Mouse (Mus musculus) left cerebral cortex, postnatal 25 days (tissue): ENCODE results near the gene Wfikkn2. TPM values are rescaled to one million over a fixed set of nuclear protein-coding genes. Genes with fewer than 3 reads are reported as not detected.
A peak's percentile ranks its signal among the peaks of the same experiment; 100 is the strongest.

Experiments used
- DNase-seq, 2 experiments: peaks; one replicate each; pipeline ENCODE4 v3.0.0; 2022; ENCODE audit warnings: low spot score in 2 of 2, mixed read lengths in 1 of 2
- intact Hi-C: fragments of 180-260 bp; cut with DNase I; formaldehyde crosslinking; loops from one replicate; pipeline ENCODE4 v1.15.1; 2025
- total RNA-seq, 2 experiments: library from RNA; stranded (reverse); gene quantifications; 2 replicates each; pipeline ENCODE4 v1.2.3; 2021

The Wfikkn2 gene
- total RNA-seq: 1 to 10 TPM; 1.6 to 2.3 TPM

GRCm38 (mm10) chr11:94245955-94246788 lies at the start of gene Wfikkn2:
Gene Wfikkn2 (minus strand): TSS chr11:94246005.
- DNase-seq: peak in 1 of 2 experiments; percentile 56
- intact Hi-C loops: no loop called here

DNA sequence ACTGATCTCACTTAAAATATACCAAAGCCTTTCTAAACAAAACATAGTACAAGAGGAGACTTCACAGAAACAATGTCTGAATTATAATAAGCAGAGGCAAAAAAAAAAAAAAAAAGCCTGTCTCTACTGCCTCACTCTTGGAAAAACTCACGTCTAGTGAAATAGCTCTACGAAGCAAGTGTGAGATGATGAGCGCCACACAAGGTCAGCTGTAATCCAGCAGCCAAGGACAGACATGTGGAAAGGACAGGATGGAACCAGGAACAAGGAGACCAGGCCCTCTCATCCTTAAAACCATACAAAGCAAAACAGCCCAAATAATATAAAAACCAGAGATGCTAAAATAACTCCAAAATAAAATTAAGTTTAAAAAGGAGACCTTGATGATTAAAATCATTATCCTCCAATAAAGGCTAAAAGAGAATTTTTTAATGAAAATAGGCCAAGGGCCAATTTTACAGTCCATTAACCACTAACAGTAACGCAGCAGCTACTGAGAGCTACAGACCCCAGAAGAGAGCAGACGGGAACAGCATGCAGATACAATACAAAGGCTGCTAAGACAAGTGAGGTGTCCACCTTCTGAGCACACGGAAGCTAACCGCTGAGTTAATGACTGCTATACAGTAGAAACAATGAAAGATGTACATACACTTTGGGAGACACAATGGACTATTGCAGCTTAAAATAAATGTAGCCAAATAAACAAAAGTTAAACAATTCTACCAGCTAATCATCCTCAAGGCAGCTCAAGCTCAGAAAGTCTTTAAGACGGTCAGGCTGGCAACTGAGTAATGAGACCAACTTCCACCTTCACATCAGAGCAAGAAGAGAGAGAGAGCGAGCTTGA lies 49.4 kb upstream of the Wfikkn2 start:
- no peak for DNase-seq
- intact Hi-C loops: no loop called here

DNA sequence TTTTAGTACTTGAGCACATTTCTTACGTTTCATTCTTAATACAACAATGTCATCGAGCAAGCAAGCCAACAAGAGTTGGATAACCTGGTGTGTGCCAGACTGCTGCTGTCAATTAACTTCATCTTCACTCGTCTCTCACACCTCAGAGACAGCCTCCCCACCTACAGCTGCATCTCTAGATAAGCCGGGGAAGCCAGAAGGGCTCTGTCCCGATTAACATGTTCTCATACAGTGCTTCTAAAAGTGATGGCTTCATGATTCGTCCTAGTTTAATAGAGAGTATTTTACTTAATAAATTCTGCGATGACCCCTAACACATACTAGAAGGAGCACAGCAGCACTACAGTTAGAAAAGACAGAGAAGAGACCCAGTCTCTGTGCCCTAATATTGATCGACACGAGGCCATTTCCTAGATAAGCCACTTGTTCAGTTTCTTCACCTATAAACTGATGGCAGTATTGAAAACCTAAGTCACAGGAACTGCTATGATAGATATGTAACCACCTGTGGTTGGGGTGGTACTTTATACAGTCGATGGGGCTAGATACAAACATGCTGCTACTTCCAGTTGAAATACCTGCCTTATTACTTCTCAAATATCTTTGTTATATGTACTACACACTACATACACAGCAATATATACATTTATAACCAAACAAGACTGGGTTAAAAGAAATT lies 44.4 kb upstream of the Wfikkn2 start:
- intact Hi-C loops: no loop called here
- DNase-seq: no peak

DNA sequence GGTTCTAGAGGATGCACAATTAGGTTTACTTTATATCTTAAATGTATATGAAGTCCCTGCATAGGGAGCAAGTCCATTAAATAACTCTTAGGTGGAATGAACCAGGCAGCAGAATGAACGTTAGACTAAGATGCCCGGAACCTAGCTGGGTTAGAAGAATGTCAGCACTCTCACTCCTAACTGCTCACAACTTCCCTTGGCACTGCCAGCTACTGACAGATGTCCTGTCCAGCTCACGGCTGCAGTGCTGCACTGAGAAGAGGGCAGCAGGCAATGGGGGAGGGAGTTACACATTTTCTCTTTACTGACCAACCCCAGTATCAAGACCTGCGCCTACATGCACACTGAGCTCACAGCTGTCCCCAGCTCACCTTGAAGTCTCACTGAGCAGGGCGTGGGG lies 41.3 kb upstream of the Wfikkn2 start:
- no peak for DNase-seq

GRCm38 (mm10) chr11:94285886-94286574 lies 40.2 kb upstream of the Wfikkn2 start:
- intact Hi-C loops: no loop called here
- no peak for DNase-seq

More for the DNA sequence above, 41.3 kb upstream of the Wfikkn2 start:
- intact Hi-C loops: no loop called here

DNA sequence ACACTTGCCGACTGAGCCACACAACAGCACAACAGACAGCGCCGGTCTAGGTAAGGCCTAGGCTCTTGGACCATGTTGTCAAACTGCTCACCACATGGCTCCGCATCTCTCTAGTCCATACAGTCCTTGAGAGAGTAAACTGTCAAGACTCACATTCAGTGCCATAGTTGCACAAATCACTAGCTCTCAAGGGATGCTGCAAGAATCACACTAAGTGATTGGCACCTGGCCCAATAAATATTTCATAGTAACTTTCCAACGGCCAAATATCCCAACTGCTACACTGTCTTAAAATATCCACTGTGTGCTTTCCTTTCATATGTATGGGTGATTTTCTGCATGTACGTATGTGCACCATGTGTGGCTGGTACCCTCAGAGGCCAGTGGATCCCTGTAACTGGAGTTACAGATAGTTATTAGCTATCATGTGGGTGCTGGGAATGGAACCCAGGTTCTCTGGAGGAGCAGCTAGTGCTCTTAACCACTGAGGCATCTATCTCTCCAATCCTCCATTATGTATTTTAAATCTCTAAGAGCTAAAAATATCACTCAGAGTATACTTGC lies 37.8 kb upstream of the Wfikkn2 start:
- intact Hi-C loops: no loop called here
- DNase-seq: no peak

GRCm38 (mm10) chr11:94282291-94282690 lies 36.5 kb upstream of the Wfikkn2 start:
- intact Hi-C loops: no loop called here
- no peak for DNase-seq

GRCm38 (mm10) chr11:94281199-94282181 lies 35.7 kb upstream of the Wfikkn2 start, which contains the start of gene Gm21885:
Gene Gm21885 (plus strand): TSS chr11:94281873.
- no peak for DNase-seq
- intact Hi-C loops: no loop called here

DNA sequence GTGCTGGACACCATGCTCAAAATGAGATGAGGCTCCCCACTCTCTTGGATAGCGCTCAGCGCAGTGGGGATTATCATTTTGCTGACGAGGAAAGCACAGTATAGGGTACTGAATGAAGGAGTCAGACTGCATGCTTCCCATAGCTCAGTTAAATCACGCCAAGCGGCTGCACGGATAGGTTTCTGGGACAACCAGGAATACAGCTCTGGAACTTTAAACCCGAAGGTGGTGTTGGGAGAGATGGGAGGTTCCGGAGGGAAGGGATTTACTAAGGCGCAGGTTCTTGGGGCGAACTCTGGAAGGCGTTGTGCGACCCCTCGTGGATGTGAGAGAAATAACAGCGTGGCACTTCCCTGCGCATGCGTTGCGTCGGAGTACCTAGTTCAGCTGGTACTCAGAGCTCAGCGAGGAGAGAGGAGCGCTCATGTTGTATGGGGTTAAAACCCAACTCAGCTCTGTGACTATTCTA lies 31.1 kb upstream of the Wfikkn2 start:
- DNase-seq: peak; percentile 90 to 97
- intact Hi-C loops: loop anchor here (1.0 kb wide), 2 partner anchors 41 to 149 kb away; no protein-coding TSS in a partner anchor

DNA sequence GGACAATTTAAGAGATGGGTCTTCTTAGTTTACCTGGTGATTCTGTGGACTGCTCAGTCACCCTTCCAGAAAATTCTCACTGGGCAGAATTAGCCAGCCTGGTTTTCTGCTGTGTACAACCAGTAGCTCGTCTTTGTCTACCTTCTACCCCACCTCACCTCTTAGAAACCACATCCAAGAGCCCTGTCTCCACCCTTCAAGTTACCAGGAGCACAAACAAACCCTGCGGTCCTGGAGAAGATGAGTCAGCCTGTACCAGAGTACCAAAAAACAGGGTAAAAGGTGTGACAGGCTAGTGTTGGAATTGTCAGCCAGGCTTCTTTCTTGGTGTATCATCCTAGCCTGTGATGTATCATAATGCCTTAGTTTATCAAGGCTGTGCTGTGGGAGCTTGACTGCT lies 29.9 kb upstream of the Wfikkn2 start:
- intact Hi-C loops: no loop called here
- no peak for DNase-seq

- intact Hi-C loops: no loop called here
- no peak for DNase-seq
Observed at GRCm38 (mm10) chr11:94275226-94275625, 29.4 kb upstream of the Wfikkn2 start.

DNA sequence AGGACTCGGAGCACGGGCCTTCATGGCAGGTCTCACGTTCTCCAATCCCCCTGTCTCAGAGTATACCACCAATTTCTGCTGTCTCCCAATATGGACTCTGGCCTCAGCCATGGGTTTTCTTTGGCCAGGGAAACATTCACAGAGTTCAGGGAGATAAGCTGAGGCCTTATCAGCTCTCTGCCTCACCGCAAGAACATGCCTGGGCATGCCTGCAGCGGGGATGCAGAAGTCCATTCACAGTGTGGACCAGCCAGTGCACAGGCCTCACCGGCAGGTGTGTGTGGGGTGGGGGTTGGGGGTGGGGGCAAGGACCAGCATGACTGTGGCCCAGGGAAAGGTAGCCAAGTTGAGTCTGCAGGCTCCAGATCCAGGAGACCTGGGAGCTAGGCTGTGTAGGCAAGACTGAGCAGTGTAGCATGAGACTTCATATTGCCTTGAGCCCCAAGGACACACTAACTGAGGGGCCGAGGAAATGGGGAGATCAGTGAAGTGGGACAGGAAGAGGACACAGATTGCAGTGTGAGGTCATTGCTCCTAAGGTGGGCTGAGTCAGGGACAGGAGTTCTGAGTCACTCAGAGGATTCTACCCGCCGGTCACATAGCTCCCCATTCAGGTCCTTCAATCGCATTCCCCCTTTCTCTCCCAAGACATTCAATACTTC lies 28.5 kb upstream of the Wfikkn2 start:
- no peak for DNase-seq
- intact Hi-C loops: no loop called here

DNA sequence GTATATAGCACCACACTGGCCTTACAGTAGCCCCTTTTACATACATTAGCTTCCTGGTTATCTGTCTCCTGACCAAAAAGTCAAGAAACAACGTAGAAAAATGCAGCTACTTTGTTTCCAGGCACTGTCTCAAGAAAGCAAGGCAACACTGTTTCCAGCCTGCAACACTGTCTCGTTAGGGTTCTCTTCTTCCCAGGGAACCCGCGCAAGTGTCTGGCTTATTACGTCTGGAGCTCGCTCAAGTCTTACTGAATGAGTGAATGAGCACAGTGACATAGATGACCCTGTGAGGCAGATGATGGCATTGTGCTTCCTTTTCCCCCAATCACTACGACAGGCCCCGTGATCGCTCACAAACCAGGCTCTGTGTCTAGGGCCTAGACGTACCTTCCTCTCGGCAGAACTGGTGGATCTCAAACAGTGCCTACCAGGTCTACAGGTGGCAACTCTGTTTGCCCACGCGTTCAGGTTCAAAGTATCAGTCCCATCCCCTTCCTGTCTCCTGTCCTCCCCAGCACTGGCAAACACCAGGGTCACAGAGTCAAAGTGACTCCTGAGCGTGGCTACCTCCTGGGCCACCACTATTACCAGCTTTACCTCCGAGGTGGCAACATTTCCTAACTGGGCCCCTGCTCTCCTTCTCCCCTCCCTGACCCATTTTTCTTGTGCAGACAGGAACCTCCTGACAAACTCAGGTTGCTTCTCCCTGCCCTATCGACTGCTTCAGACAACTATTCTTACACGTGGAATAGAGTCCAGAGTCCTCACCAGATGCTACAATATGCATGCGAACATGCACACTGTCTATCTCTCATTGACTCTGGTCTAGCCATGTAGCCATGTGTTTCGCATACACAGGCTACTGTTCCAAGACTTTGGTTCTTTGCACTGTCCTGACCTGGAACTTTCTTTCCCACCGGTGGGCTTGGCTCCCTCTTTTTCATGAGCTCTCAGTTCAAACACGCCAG lies 27.4 kb upstream of the Wfikkn2 start:
- DNase-seq: no peak
- intact Hi-C loops: no loop called here

DNA sequence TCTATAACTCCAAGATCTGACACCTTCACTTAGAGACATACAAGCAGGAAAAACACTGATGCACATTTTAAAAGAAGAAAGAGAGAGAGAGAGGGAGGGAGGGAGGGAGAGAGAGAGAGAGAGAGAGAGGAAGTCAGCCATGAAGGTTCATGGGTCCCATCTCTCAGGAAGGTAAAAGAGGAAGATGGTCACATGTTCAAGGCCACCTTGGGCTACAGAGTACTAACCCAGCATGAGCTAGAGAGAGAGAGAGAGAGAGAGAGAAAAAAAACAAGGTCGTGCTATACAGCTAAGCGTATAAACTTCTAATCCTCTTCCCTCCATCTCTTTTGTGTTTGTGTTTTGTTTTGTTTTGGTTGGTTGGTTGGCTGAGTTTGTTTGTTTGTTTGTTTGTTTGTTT lies 25.2 kb upstream of the Wfikkn2 start:
- no peak for DNase-seq
- intact Hi-C loops: no loop called here

DNA sequence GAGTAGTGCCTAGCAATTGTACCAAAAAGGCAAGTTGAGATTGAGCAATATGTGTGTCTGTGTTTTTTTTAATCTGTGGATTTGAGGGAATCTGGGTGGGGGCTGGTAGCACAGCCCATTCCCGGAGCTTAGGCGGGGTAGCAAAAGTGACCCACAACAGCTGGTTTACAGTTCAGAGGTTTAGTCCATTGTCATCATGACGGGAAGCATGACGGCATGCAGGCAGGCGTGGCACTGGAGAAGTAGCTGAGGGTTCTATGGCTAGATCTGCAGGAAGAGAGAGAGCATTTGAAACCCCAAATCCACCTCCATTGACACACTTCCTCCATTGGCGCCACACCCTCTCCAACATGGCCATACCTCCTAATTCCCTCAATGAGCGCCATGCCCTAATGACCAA lies 24.1 kb upstream of the Wfikkn2 start:
- DNase-seq: no peak
- intact Hi-C loops: no loop called here

- no peak for DNase-seq
- intact Hi-C loops: no loop called here
Observed at GRCm38 (mm10) chr11:94268761-94269160, 23.0 kb upstream of the Wfikkn2 start.
